Mouse (Mus musculus) kidney, embryonic 14.5 days (tissue): Measurements from ENCODE around the gene Nectin3. TPM values are rescaled to one million over a fixed set of nuclear protein-coding genes. Genes with fewer than 3 reads are reported as not detected.

Experiments
- ATAC-seq: fragments of 200-750 bp; cut with Nextera tagmentation; 2 replicates; pipeline ENCODE4 v1.8.0; 2017; ENCODE audit warnings: moderate number of reproducible peaks, mild to moderate bottlenecking, moderate TSS enrichment, moderate library complexity; ENCODE audit not compliant: low FRiP score, low TSS enrichment
- H3K27ac ChIP-seq: fragments of 300-500 bp; sonication (generic); 2 replicates; pipeline ENCODE4 v1.5.1; 2014; ENCODE audit warnings: low read depth, mild to moderate bottlenecking, low read length, moderate library complexity, mixed read lengths
- H3K27me3 ChIP-seq: fragments of 300-500 bp; sonication (generic); 2 replicates; pipeline ENCODE4 v1.6.1; 2014; ENCODE audit warnings: mild to moderate bottlenecking, low read length; ENCODE audit not compliant: control insufficient read depth, insufficient read depth
- H3K36me3 ChIP-seq: fragments of 300-500 bp; sonication (generic); 2 replicates; pipeline ENCODE4 v1.6.1; 2014; ENCODE audit warnings: low read length, mixed read lengths; ENCODE audit not compliant: control insufficient read depth, insufficient read depth
- H3K4me1 ChIP-seq: fragments of 300-500 bp; sonication (generic); 2 replicates; pipeline ENCODE4 v1.6.1; 2014; ENCODE audit warnings: low read length, mixed read lengths; ENCODE audit not compliant: control insufficient read depth, insufficient read depth
- H3K4me2 ChIP-seq: fragments of 300-500 bp; sonication (generic); replicated peaks from 2 replicates; pipeline ENCODE4 v1.6.1; 2014; ENCODE audit warnings: low read depth, mild to moderate bottlenecking, low read length
- H3K4me3 ChIP-seq: fragments of 300-500 bp; sonication (generic); 2 replicates; pipeline ENCODE4 v1.5.1; 2014; ENCODE audit warnings: mild to moderate bottlenecking, low read length
- H3K9ac ChIP-seq: fragments of 300-500 bp; sonication (generic); 2 replicates; pipeline ENCODE4 v1.6.1; 2014; ENCODE audit warnings: low read depth, mild to moderate bottlenecking, low read length, moderate library complexity
- H3K9me3 ChIP-seq: fragments of 300-500 bp; sonication (generic); 2 replicates; pipeline ENCODE4 v1.6.1; 2016; ENCODE audit warnings: low read length; ENCODE audit not compliant: control insufficient read depth
- WGBS: fragments of 180-500 bp; shearing (Covaris S2); extraction: QIAGEN DNeasy Blood & Tissue Kit; methylation state at CpG from one replicate; pipeline ENCODE4 v1.1.7; 2014; 5-methylcytosine and 5-hydroxymethylcytosine counted together
- polyA plus RNA-seq: library from polyadenylated mRNA; unstranded; fragments of >200 nt; fragmentation: Nextera tagmentation; extraction: Ambion mirVana; gene quantifications from 2 replicates; pipeline ENCODE4 v1.2.1, GENCODE M21; 2014

Nectin3 gene
- polyA plus RNA-seq, 1 experiment from 2014 or later: 50.9 TPM

- no peaks in the 10 kb centered on the region; the same call in 1 of the 2 replicates for H3K4me1 ChIP-seq
- no peaks in the 10 kb centered on the region for H3K27me3 ChIP-seq
- H3K4me2 ChIP-seq: no peak overlapping the region
- no peak for ATAC-seq
- H3K9ac ChIP-seq: no peak overlapping the region
- H3K36me3 ChIP-seq: no peaks in the 10 kb centered on the region
- H3K27ac ChIP-seq: no peak overlapping the region
- H3K9me3 ChIP-seq: no peaks in the 10 kb centered on the region
- WGBS: 74% methylated on average over 2 of the region's 2 CpGs
- no peak overlapping the region for H3K4me3 ChIP-seq
Measured at GRCm38 (mm10) chr16:46502311-46502710, 4.0 kb upstream of the Nectin3 start.

DNA sequence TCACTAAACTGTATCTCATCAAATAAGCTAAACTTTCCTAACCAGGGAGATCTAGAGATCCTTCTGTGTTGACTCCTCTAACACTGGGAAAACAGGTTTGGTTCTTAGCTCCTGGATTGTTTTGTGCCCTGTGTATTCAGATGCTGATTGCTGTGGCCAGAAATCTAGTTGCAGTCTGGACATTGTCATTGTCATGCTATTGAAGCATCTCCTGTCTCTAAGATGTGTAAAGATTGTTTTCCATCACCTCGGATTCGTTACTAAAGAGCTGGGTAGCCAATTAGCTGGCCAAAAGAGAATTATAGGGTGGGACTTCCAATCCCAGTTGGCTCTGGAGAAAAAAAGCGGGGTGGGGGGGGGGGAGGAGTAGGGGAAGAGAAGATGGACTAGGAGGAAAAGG lies 2.4 kb upstream of the Nectin3 start:
- Histone ChIP-seq H3K9ac (no peak overlapping the region), H3K27me3 (no peaks in the 10 kb centered on the region), H3K4me3 (no peak overlapping the region), H3K27ac (no peak overlapping the region), H3K4me1 (no peaks in the 10 kb centered on the region; the same call in 1 of the 2 replicates), H3K9me3 (no peaks in the 10 kb centered on the region), H3K4me2 (no peak overlapping the region), H3K36me3 (no peaks in the 10 kb centered on the region)
- 76% methylated on average over 3 of the region's 3 CpGs for WGBS
- ATAC-seq: no peak

- no peaks in the 10 kb centered on the region for H3K27me3 ChIP-seq
- no peaks in the 10 kb centered on the region for H3K36me3 ChIP-seq
- H3K27ac ChIP-seq: peak overlapping the region; percentile 98
- peak overlapping the region; percentile 88 for H3K4me2 ChIP-seq
- ATAC-seq: no peak; the same call in 1 of the 2 replicates
- no peaks in the 10 kb centered on the region for H3K9me3 ChIP-seq
- H3K4me1 ChIP-seq: peaks cover 9% of the 10 kb centered on the region
- WGBS: under 1% methylated on average over 32 of the region's 32 CpGs
- H3K4me3 ChIP-seq: peak overlapping the region; percentile 88
- peak overlapping the region; percentile 96 for H3K9ac ChIP-seq
Measured at GRCm38 (mm10) chr16:46497686-46498420, 472 bp downstream of the Nectin3 start.

GRCm38 (mm10) chr16:46496889-46497685 lies 1.2 kb downstream of the Nectin3 start:
- Histone ChIP-seq H3K27ac (peak overlapping the region; percentile 98), H3K36me3 (no peaks in the 10 kb centered on the region), H3K9ac (peak overlapping the region; percentile 96), H3K4me2 (peak overlapping the region; percentile 88), H3K4me1 (peaks cover 9% of the 10 kb centered on the region), H3K4me3 (peak overlapping the region; percentile 88), H3K27me3 (no peaks in the 10 kb centered on the region), H3K9me3 (no peaks in the 10 kb centered on the region)
- WGBS: 1% methylated on average over 50 of the region's 78 CpGs
- ATAC-seq: peak; percentile 97

DNA sequence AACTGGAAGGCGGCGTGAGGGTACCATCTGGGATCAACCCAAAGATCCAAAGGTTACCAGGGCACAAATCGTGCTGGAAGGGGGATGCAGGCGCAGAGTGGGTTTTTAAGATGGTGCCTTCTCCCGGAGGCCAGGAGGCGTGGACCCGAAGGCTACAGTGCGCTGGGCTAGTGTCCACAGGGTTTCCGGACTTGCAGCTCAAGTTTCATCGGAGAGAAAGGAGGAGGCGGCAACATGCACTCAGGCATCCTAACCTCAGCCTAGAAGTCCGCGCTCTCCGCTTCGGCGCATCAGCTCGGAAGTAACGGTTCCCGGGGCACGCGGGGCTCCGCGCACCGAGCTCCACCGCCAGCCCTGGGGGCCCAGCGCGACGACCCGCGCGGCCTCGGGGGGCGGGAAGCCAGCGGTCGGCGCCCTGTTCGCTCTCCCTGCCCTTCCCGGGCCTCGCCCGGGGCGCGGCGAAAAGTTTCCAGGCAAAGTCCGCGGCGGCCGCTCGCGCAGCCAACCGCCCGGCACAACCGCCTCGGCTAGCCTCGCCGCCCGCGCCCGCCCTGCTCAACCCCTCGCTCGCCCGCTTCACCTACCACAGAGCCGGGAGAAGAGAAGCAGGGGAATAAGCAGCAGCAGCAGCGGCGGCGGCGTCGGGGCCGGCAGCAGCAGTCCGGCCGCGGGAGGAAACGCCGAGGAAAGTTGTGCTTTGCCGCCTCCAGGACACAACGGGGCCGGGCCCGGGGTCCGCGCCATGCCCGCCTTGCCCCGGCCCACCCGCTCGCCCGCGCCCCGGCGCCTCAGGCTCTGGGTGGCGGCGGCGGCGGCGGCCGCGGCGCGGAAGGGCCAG lies 2.1 kb downstream of the Nectin3 start:
- WGBS: 0% methylated on average over 77 of the region's 96 CpGs
- peak; percentile 70 for ATAC-seq

GRCm38 (mm10) chr16:46495201-46495600 lies 3.1 kb downstream of the Nectin3 start:
- Histone ChIP-seq H3K27ac (no peak overlapping the region), H3K4me3 (peak overlapping the region; percentile 88), H3K4me2 (peak overlapping the region; percentile 88), H3K27me3 (no peaks in the 10 kb centered on the region), H3K9ac (peak overlapping the region; percentile 96; the same call in 1 of the 2 replicates), H3K9me3 (no peaks in the 10 kb centered on the region), H3K36me3 (no peaks in the 10 kb centered on the region), H3K4me1 (peaks cover 9% of the 10 kb centered on the region)
- no peak for ATAC-seq
- 15% methylated on average over 3 of the region's 3 CpGs for WGBS

More for the DNA sequence above, 2.1 kb downstream of the Nectin3 start:
- Histone ChIP-seq H3K9ac (peak overlapping the region; percentile 96), H3K4me3 (peak overlapping the region; percentile 88), H3K4me2 (peak overlapping the region; percentile 88), H3K27me3 (no peaks in the 10 kb centered on the region), H3K36me3 (no peaks in the 10 kb centered on the region), H3K9me3 (no peaks in the 10 kb centered on the region), H3K27ac (peak overlapping the region; percentile 98), H3K4me1 (peaks cover 9% of the 10 kb centered on the region)

- WGBS: 57% methylated on average over 3 of the region's 3 CpGs
- H3K9ac ChIP-seq: no peak overlapping the region
- no peak overlapping the region for H3K4me3 ChIP-seq
- no peaks in the 10 kb centered on the region for H3K4me1 ChIP-seq
- peak; percentile 45; the same call in 1 of the 2 replicates for ATAC-seq
- no peaks in the 10 kb centered on the region for H3K9me3 ChIP-seq
- H3K27me3 ChIP-seq: no peaks in the 10 kb centered on the region
- H3K36me3 ChIP-seq: no peaks in the 10 kb centered on the region
- H3K27ac ChIP-seq: no peak overlapping the region
- no peak overlapping the region for H3K4me2 ChIP-seq
Measured at GRCm38 (mm10) chr16:46487436-46488097, 10.8 kb downstream of the Nectin3 start.

GRCm38 (mm10) chr16:46477336-46477735 lies 21.0 kb downstream of the Nectin3 start:
- H3K4me2 ChIP-seq: no peak overlapping the region
- H3K9me3 ChIP-seq: no peaks in the 10 kb centered on the region
- no peak overlapping the region for H3K9ac ChIP-seq
- H3K27me3 ChIP-seq: no peaks in the 10 kb centered on the region
- no peak overlapping the region for H3K4me3 ChIP-seq
- no peaks in the 10 kb centered on the region for H3K4me1 ChIP-seq
- WGBS: 47% methylated on average over 3 of the region's 3 CpGs
- ATAC-seq: no peak
- H3K27ac ChIP-seq: no peak overlapping the region
- no peaks in the 10 kb centered on the region for H3K36me3 ChIP-seq
